23 mouse cellular contexts compared by ENCODE assay signal in the genomic region with DNA sequence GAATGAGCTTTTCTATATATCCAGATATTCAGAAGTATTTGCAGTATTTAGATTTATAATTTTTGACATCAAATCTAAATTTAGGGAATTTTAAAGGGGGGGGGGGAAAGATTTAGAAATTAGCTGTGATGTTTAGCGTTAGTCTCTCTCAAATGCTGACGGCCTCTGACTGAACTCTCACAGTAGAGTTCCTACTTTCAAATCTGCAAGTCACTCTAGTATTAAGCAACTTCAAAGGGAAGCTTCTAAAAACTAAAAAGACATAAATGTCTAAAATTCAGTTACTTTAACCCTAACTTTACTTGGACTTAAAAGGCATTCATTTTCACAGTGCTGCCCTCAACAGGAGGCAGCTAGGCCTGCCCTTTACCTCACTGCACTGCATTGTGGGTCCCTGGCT. TPM values are rescaled to one million over a fixed set of nuclear protein-coding genes. Genes with fewer than 3 reads are reported as not detected.
DNase-seq lines count a peak whose midpoint lies in the region; ATAC-seq and TF ChIP-seq lines count a peak whose summit lies in the region.
"Had no signal": no experiment of that assay in that cellular context is flagged by ENCODE, and none has a peak within 500 bp of the region (broad histone marks: within the 10 kb centered on the region; RNA-seq: fewer than 3 reads in every experiment).

No protein-coding gene starts in this region.

- TF ChIP-seq EP300 in liver, postnatal 0 days (IDR thresholded peaks at IDR 0.05; ENCODE audit: low read depth): no peak

- H3K27me3 ChIP-seq in liver, postnatal 0 days (ENCODE audit: insufficient read depth, low read length): no peaks in the 10 kb centered on the region
- no peaks in the 10 kb centered on the region for H3K27me3 ChIP-seq in liver, embryonic 12.5 days (replicated peaks)
- H3K27me3 ChIP-seq in embryonic facial prominence, embryonic 10.5 days (replicated peaks; ENCODE audit: low read depth, poor library complexity, severe bottlenecking): no peaks in the 10 kb centered on the region
- H3K27me3 ChIP-seq: embryonic facial prominence, embryonic 13.5 days; forebrain, embryonic 12.5 days; hindbrain, embryonic 15.5 days had no signal

- no peak for DNase-seq in liver, postnatal 0 days
- DNase-seq in embryonic facial prominence, embryonic 10.5 days (ENCODE audit: low spot score): no peak
- no peak for DNase-seq in gastrocnemius, adult 8-10 months (ENCODE audit: low spot score in 2 of 2)
- DNase-seq in heart, postnatal 4 days: no peak
- DNase-seq: adrenal gland, postnatal 14 days; cerebellum, adult 11 months; cerebellum, adult 8-10 months; cerebellum, postnatal 14 days; forebrain, postnatal 0 days; gastrocnemius, adult 2 months; gastrocnemius, postnatal 36 days; heart, adult 18-20 months; heart, postnatal 10 days had no signal

- no peak for ATAC-seq in liver, postnatal 0 days
- ATAC-seq in liver, embryonic 12.5 days: no peak
- ATAC-seq in common myeloid progenitor, adult 5-6 weeks (replicated peaks; ENCODE audit: low read depth, poor library complexity, severe bottlenecking): peak; percentile 50
- ATAC-seq in megakaryocyte, adult 5-6 weeks (ENCODE audit: poor library complexity, severe bottlenecking): peak; percentile 87
- ATAC-seq: activated CD4-positive, CD25-positive, alpha-beta regulatory T cell, adult 4 months; forebrain, postnatal 0 days; intestine, embryonic 16.5 days had no signal

- H3K36me3 ChIP-seq in liver, postnatal 0 days (replicated peaks; ENCODE audit: insufficient read depth, low read length): peaks cover 56% of the 10 kb centered on the region
- H3K36me3 ChIP-seq in liver, embryonic 12.5 days: peaks cover 63% of the 10 kb centered on the region
- H3K36me3 ChIP-seq in embryonic facial prominence, embryonic 10.5 days (replicated peaks): peaks cover 74% of the 10 kb centered on the region

- H3K27ac ChIP-seq in liver, postnatal 0 days (ENCODE audit: low read depth): 0 out of 2 replicates have a peak overlapping the region, but pooled peaks have one; percentile 29
- H3K27ac ChIP-seq in liver, embryonic 12.5 days: no peak overlapping the region
- no peak overlapping the region for H3K27ac ChIP-seq in embryonic facial prominence, embryonic 10.5 days (replicated peaks)
- H3K27ac ChIP-seq: embryonic facial prominence, embryonic 13.5 days; forebrain, embryonic 12.5 days; gastrocnemius, adult 2 months; heart, embryonic 10.5 days; hindbrain, embryonic 15.5 days had no signal

- H3K4me1 ChIP-seq in liver, postnatal 0 days (ENCODE audit: insufficient read depth): no peaks in the 10 kb centered on the region
- H3K4me1 ChIP-seq in liver, embryonic 12.5 days: no peaks in the 10 kb centered on the region
- no peaks in the 10 kb centered on the region for H3K4me1 ChIP-seq in embryonic facial prominence, embryonic 10.5 days
- H3K4me1 ChIP-seq: embryonic facial prominence, embryonic 13.5 days; forebrain, embryonic 12.5 days; heart, embryonic 10.5 days; hindbrain, embryonic 15.5 days had no signal

- WGBS in liver, postnatal 0 days (ENCODE audit: insufficient replicate concordance): 63% methylated on average over 2 of the region's 2 CpGs
- WGBS in liver, embryonic 12.5 days (ENCODE audit: insufficient replicate concordance): 87% methylated on average over 2 of the region's 2 CpGs
- 94% methylated on average over 2 of the region's 2 CpGs for WGBS in embryonic facial prominence, embryonic 10.5 days

- no peak overlapping the region for H3K9ac ChIP-seq in liver, postnatal 0 days (replicated peaks)
- H3K9ac ChIP-seq in liver, embryonic 12.5 days: no peak overlapping the region
- H3K9ac ChIP-seq: embryonic facial prominence, embryonic 13.5 days; forebrain, embryonic 12.5 days; forebrain, postnatal 0 days; hindbrain, embryonic 15.5 days had no signal

- TF ChIP-seq CTCF in liver, postnatal 0 days (IDR thresholded peaks at IDR 0.05; ENCODE audit: low read depth): no peak

- H3K4me3 ChIP-seq in liver, postnatal 0 days (ENCODE audit: low read depth, low read length): no peak overlapping the region
- no peak overlapping the region for H3K4me3 ChIP-seq in liver, embryonic 12.5 days
- no peak overlapping the region for H3K4me3 ChIP-seq in embryonic facial prominence, embryonic 10.5 days
- H3K4me3 ChIP-seq: embryonic facial prominence, embryonic 13.5 days; forebrain, embryonic 12.5 days; gastrocnemius, adult 2 months; heart, embryonic 10.5 days; hindbrain, embryonic 15.5 days had no signal

- no peaks in the 10 kb centered on the region for H3K9me3 ChIP-seq in liver, postnatal 0 days (ENCODE audit: low read length)
- H3K9me3 ChIP-seq in liver, embryonic 12.5 days (replicated peaks): no peaks in the 10 kb centered on the region
- H3K9me3 ChIP-seq in embryonic facial prominence, embryonic 10.5 days: no peaks in the 10 kb centered on the region
- H3K9me3 ChIP-seq: embryonic facial prominence, embryonic 13.5 days; forebrain, embryonic 12.5 days; G1E; heart, embryonic 10.5 days; hindbrain, embryonic 15.5 days had no signal

- H3K4me2 ChIP-seq in liver, postnatal 0 days (ENCODE audit: low read depth, low read length): no peak overlapping the region
- H3K4me2 ChIP-seq in liver, embryonic 12.5 days: no peak overlapping the region
- H3K4me2 ChIP-seq: embryonic facial prominence, embryonic 13.5 days; forebrain, embryonic 12.5 days; hindbrain, embryonic 15.5 days had no signal

RNA-seq across cellular contexts. Expression of gene Smg1, which starts 37.1 kb away (rescaled TPM):
- polyA plus RNA-seq in liver, postnatal 0 days (2015; fragmentation: Nextera tagmentation; extraction: Ambion mirVana): 3.5 and 4.0 TPM in 2 replicates
- 10.3 and 10.8 TPM in 2 replicates for polyA plus RNA-seq in liver, embryonic 12.5 days (2016; fragmentation: Nextera tagmentation; extraction: Ambion mirVana)
- total RNA-seq in common myeloid progenitor, adult 5-6 weeks (2017): 61.4 and 70.0 TPM in 2 replicates
- total RNA-seq in megakaryocyte, adult 5-6 weeks (2015): 55.5 and 70.0 TPM in 2 replicates
- 43.3 and 57.1 TPM in 2 replicates for total RNA-seq in megakaryocyte, adult 5-6 weeks (2017)
- polyA plus RNA-seq in embryonic facial prominence, embryonic 10.5 days (2016; fragmentation: Nextera tagmentation; extraction: Ambion mirVana): 19.3 and 21.8 TPM in 2 replicates
- total RNA-seq in gastrocnemius, adult 8-10 months (2022): 10 to 100 TPM; 21.4 to 34.1 (median 25.4) TPM
- 10 to 100 TPM; 47.1 to 49.9 TPM for total RNA-seq in heart, postnatal 4 days (2021)

Comparison
In these comparisons a context has a peak if more than half of its experiments do, and no peak if none do; other contexts are left out.
1. ATAC-seq: peak in common myeloid progenitor, adult 5-6 weeks (single experiment) and megakaryocyte, adult 5-6 weeks (single experiment); none in liver, postnatal 0 days (single experiment) and liver, embryonic 12.5 days (single experiment).